Mouse (Mus musculus): ENCODE measurements around the gene Rasal1. TPM values are rescaled to one million over a fixed set of nuclear protein-coding genes. Genes with fewer than 3 reads are reported as not detected.

The Rasal1 gene
- polyA plus RNA-seq, 1 experiment: 27.7 TPM

- Histone ChIP-seq H3K4me1 (replicated peaks; ENCODE audit: control insufficient read depth, insufficient read depth, low read length) (peaks cover 16% of the 10 kb centered on the region), H3K27me3 (ENCODE audit: control insufficient read depth, insufficient read depth, low read length) (peaks cover 7% of the 10 kb centered on the region), H3K36me3 (ENCODE audit: control insufficient read depth, insufficient read depth, low read length) (no peaks in the 10 kb centered on the region), H3K27ac (ENCODE audit: control insufficient read depth, insufficient read depth, low read length) (no peak overlapping the region), H3K4me3 (ENCODE audit: control insufficient read depth, insufficient read depth, low read length) (no peak overlapping the region)
- DNase-seq: no peak
- TF ChIP-seq CTCF (IDR thresholded peaks at IDR 0.05; ENCODE audit: borderline replicate concordance, control insufficient read depth, extremely low read depth, insufficient read depth, low read length, poor library complexity) (no peak), POLR2A (IDR thresholded peaks at IDR 0.05; ENCODE audit: control insufficient read depth, extremely low read depth, insufficient read depth, low read length, poor library complexity) (no peak)
- WGBS: 93% methylated on average over 16 of the region's 16 CpGs
Observed at GRCm38 (mm10) chr5:120698801-120699391, 50.3 kb downstream of the Rasal1 start.

- Histone ChIP-seq H3K4me3 (ENCODE audit: control insufficient read depth, insufficient read depth, low read length) (no peak overlapping the region), H3K27me3 (ENCODE audit: control insufficient read depth, insufficient read depth, low read length) (no peaks in the 10 kb centered on the region), H3K27ac (ENCODE audit: control insufficient read depth, insufficient read depth, low read length) (no peak overlapping the region), H3K36me3 (ENCODE audit: control insufficient read depth, insufficient read depth, low read length) (no peaks in the 10 kb centered on the region), H3K4me1 (replicated peaks; ENCODE audit: control insufficient read depth, insufficient read depth, low read length) (peaks cover 11% of the 10 kb centered on the region)
- WGBS: 81% methylated on average over 11 of the region's 11 CpGs
- TF ChIP-seq CTCF (IDR thresholded peaks at IDR 0.05; ENCODE audit: borderline replicate concordance, control insufficient read depth, extremely low read depth, insufficient read depth, low read length, poor library complexity): no peak
- TF ChIP-seq POLR2A (IDR thresholded peaks at IDR 0.05; ENCODE audit: control insufficient read depth, extremely low read depth, insufficient read depth, low read length, poor library complexity): no peak
- DNase-seq: no peak
Observed at GRCm38 (mm10) chr5:120700996-120701790, 52.6 kb downstream of the Rasal1 start.

- no peak for DNase-seq
- Histone ChIP-seq H3K4me1 (replicated peaks; ENCODE audit: control insufficient read depth, insufficient read depth, low read length) (peaks cover 4% of the 10 kb centered on the region; the same call in 1 of the 2 replicates), H3K27me3 (ENCODE audit: control insufficient read depth, insufficient read depth, low read length) (no peaks in the 10 kb centered on the region), H3K36me3 (ENCODE audit: control insufficient read depth, insufficient read depth, low read length) (no peaks in the 10 kb centered on the region), H3K27ac (ENCODE audit: control insufficient read depth, insufficient read depth, low read length) (no peak overlapping the region), H3K4me3 (ENCODE audit: control insufficient read depth, insufficient read depth, low read length) (no peak overlapping the region)
- 96% methylated on average over 4 of the region's 4 CpGs for WGBS
- no peak for TF ChIP-seq POLR2A (IDR thresholded peaks at IDR 0.05; ENCODE audit: control insufficient read depth, extremely low read depth, insufficient read depth, low read length, poor library complexity)
- no peak for TF ChIP-seq CTCF (IDR thresholded peaks at IDR 0.05; ENCODE audit: borderline replicate concordance, control insufficient read depth, extremely low read depth, insufficient read depth, low read length, poor library complexity)
Observed at GRCm38 (mm10) chr5:120702421-120702820, 53.8 kb downstream of the Rasal1 start.

DNA sequence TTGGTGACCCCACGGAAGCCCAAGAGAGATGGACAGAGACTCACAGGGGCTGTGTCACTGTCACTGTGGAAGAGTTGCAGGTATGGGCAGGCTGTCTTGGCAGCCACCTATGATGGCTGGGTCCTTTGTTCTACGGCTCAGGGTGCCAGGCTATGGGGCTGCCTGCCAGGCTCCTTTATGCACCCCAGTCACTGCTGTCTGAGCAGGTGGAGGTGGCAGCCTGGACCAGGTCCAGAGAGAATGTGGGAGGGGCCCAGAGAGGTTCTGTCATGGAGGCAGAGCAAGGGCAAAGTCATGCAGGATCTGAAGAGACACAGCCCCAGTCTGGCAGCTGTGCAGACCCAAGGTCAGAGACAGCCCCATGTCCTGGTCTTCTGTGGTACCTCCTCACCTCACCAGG is 54.4 kb downstream of the Rasal1 start:
- H3K36me3 ChIP-seq (ENCODE audit: control insufficient read depth, insufficient read depth, low read length): no peaks in the 10 kb centered on the region
- no peak overlapping the region for H3K27ac ChIP-seq (ENCODE audit: control insufficient read depth, insufficient read depth, low read length)
- H3K4me3 ChIP-seq (ENCODE audit: control insufficient read depth, insufficient read depth, low read length): no peak overlapping the region
- no peaks in the 10 kb centered on the region for H3K27me3 ChIP-seq (ENCODE audit: control insufficient read depth, insufficient read depth, low read length)
- DNase-seq: no peak
- 80% methylated on average over 2 of the region's 2 CpGs for WGBS
- H3K4me1 ChIP-seq (replicated peaks; ENCODE audit: control insufficient read depth, insufficient read depth, low read length): peaks cover 4% of the 10 kb centered on the region; the same call in 1 of the 2 replicates
- TF ChIP-seq CTCF (IDR thresholded peaks at IDR 0.05; ENCODE audit: borderline replicate concordance, control insufficient read depth, extremely low read depth, insufficient read depth, low read length, poor library complexity) (no peak), POLR2A (IDR thresholded peaks at IDR 0.05; ENCODE audit: control insufficient read depth, extremely low read depth, insufficient read depth, low read length, poor library complexity) (no peak)

- DNase-seq: no peak
- Histone ChIP-seq H3K36me3 (ENCODE audit: control insufficient read depth, insufficient read depth, low read length) (no peaks in the 10 kb centered on the region), H3K4me3 (ENCODE audit: control insufficient read depth, insufficient read depth, low read length) (no peak overlapping the region), H3K27me3 (ENCODE audit: control insufficient read depth, insufficient read depth, low read length) (no peaks in the 10 kb centered on the region), H3K4me1 (replicated peaks; ENCODE audit: control insufficient read depth, insufficient read depth, low read length) (peaks cover 4% of the 10 kb centered on the region; the same call in 1 of the 2 replicates), H3K27ac (ENCODE audit: control insufficient read depth, insufficient read depth, low read length) (no peak overlapping the region)
- TF ChIP-seq CTCF (IDR thresholded peaks at IDR 0.05; ENCODE audit: borderline replicate concordance, control insufficient read depth, extremely low read depth, insufficient read depth, low read length, poor library complexity): no peak
- no peak for TF ChIP-seq POLR2A (IDR thresholded peaks at IDR 0.05; ENCODE audit: control insufficient read depth, extremely low read depth, insufficient read depth, low read length, poor library complexity)
- WGBS: 94% methylated on average over 3 of the region's 3 CpGs
Observed at GRCm38 (mm10) chr5:120703660-120704059, 55.0 kb downstream of the Rasal1 start.

- TF ChIP-seq CTCF (IDR thresholded peaks at IDR 0.05; ENCODE audit: borderline replicate concordance, control insufficient read depth, extremely low read depth, insufficient read depth, low read length, poor library complexity) (no peak), POLR2A (IDR thresholded peaks at IDR 0.05; ENCODE audit: control insufficient read depth, extremely low read depth, insufficient read depth, low read length, poor library complexity) (no peak)
- Histone ChIP-seq H3K4me1 (replicated peaks; ENCODE audit: control insufficient read depth, insufficient read depth, low read length) (peaks cover 4% of the 10 kb centered on the region; the same call in 1 of the 2 replicates), H3K4me3 (ENCODE audit: control insufficient read depth, insufficient read depth, low read length) (no peak overlapping the region), H3K27ac (ENCODE audit: control insufficient read depth, insufficient read depth, low read length) (no peak overlapping the region), H3K36me3 (ENCODE audit: control insufficient read depth, insufficient read depth, low read length) (no peaks in the 10 kb centered on the region), H3K27me3 (ENCODE audit: control insufficient read depth, insufficient read depth, low read length) (no peaks in the 10 kb centered on the region)
- no peak for DNase-seq
- WGBS: 79% methylated on average over 6 of the region's 6 CpGs
Observed at GRCm38 (mm10) chr5:120704421-120704820, 55.8 kb downstream of the Rasal1 start.
